Mouse (Mus musculus) thymus, adult 2 months (tissue): ENCODE results near the gene Cacna1h.

Source experiments
- CTCF ChIP-seq: fragments of 200-500 bp; IDR thresholded peaks from 2 replicates; pipeline ENCODE4 v1.5.1; 2012; ENCODE audit warnings: mild to moderate bottlenecking, control low read depth, low read length, moderate library complexity, borderline replicate concordance; ENCODE audit not compliant: control insufficient read depth, poor library complexity, insufficient read depth; ENCODE audit errors: extremely low read depth
- POLR2A ChIP-seq: fragments of 200-500 bp; IDR thresholded peaks from 2 replicates; pipeline ENCODE4 v1.6.1; 2012; ENCODE audit warnings: mild to moderate bottlenecking, low read length, control low read depth, moderate library complexity; ENCODE audit not compliant: control insufficient read depth, poor library complexity, insufficient read depth; ENCODE audit errors: extremely low read depth

DNA sequence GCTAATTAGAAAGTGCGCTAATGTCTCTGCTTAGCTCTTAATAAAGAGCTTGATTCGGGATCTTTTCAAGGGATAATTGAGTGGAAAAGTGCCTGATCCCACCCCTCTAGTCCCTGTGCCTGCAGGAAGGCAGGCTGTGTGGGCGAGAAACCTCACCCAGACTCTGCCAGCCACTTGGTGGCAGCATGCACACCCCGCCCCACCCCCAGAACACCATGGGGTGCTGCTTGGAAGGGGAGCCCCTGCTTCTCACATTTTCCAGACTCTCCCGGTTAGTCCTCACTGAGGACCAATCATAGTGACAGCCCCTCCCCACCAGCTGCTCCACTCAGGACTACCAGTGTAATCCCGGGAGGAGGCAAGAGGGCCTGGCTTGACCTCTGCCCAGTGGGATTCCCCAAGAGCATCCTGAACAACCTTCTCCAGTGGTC is 27.6 kb downstream of the Cacna1h start:
- TF ChIP-seq CTCF, result no peak
- no peak for TF ChIP-seq POLR2A
